Mouse (Mus musculus) liver, embryonic 16.5 days (tissue): ENCODE measurements around the gene Gnas. TPM values are rescaled to one million over a fixed set of nuclear protein-coding genes. Genes with fewer than 3 reads are reported as not detected.

ENCODE experiments used
- ATAC-seq: fragments of 200-750 bp; cut with Nextera tagmentation; 2 replicates; pipeline ENCODE4 v1.8.0; 2017; ENCODE audit warnings: low read depth, mild to moderate bottlenecking, moderate number of reproducible peaks, moderate library complexity
- H3K27ac ChIP-seq: fragments of 300-500 bp; sonication (generic); 2 replicates; pipeline ENCODE4 v1.5.1; 2014; ENCODE audit warnings: mild to moderate bottlenecking, low read length
- H3K27me3 ChIP-seq: fragments of 300-500 bp; sonication (generic); 2 replicates; pipeline ENCODE4 v1.6.1; 2014; ENCODE audit warnings: low read depth, low read length, mixed read lengths; ENCODE audit not compliant: control insufficient read depth, insufficient read depth
- H3K36me3 ChIP-seq: fragments of 300-500 bp; sonication (generic); 2 replicates; pipeline ENCODE4 v1.6.1; 2014; ENCODE audit warnings: mild to moderate bottlenecking; ENCODE audit not compliant: control insufficient read depth, insufficient read depth
- H3K4me1 ChIP-seq: fragments of 300-500 bp; sonication (generic); 2 replicates; pipeline ENCODE4 v1.6.1; 2014; ENCODE audit warnings: low read depth, low read length, mixed read lengths; ENCODE audit not compliant: control insufficient read depth
- H3K4me2 ChIP-seq: fragments of 300-500 bp; sonication (generic); 2 replicates; pipeline ENCODE4 v1.6.1; 2014; ENCODE audit warnings: low read depth, low read length, mixed read lengths
- H3K4me3 ChIP-seq: fragments of 300-500 bp; sonication (generic); 2 replicates; pipeline ENCODE4 v1.5.1; 2014; ENCODE audit warnings: low read depth, mild to moderate bottlenecking, low read length
- H3K9ac ChIP-seq: fragments of 300-500 bp; sonication (generic); 2 replicates; pipeline ENCODE4 v1.6.1; 2014; ENCODE audit warnings: low read depth, low read length
- H3K9me3 ChIP-seq: fragments of 300-500 bp; sonication (generic); replicated peaks from 2 replicates; pipeline ENCODE4 v1.6.1; 2016; ENCODE audit warnings: low read length; ENCODE audit not compliant: control insufficient read depth
- WGBS: fragments of 180-500 bp; shearing (Covaris S2); extraction: QIAGEN DNeasy Blood & Tissue Kit; methylation state at CpG from one replicate; pipeline ENCODE4 v1.1.7; 2014; ENCODE audit not compliant: insufficient replicate concordance; 5-methylcytosine and 5-hydroxymethylcytosine counted together
- microRNA counts: library from miRNA; unstranded; fragments of <30 nt; microRNA quantifications from one replicate; lab custom pipeline; 2016
- microRNA-seq: library from miRNA; unstranded; fragments of <30 nt; microRNA quantifications from one replicate; pipeline ENCODE4, GENCODE M21; 2016
- polyA plus RNA-seq: library from polyadenylated mRNA; unstranded; fragments of >200 nt; fragmentation: Nextera tagmentation; extraction: Ambion mirVana; gene quantifications from 2 replicates; pipeline ENCODE4 v1.2.1, GENCODE M21; 2015

The Gnas gene
- polyA plus RNA-seq, 1 experiment from 2014 or later: 231 TPM

GRCm38 (mm10) chr2:174358516-174358915, 74.4 kb downstream of the Gnas start:
- Histone ChIP-seq H3K4me3 (no peak overlapping the region), H3K9ac (no peak overlapping the region), H3K27me3 (no peaks in the 10 kb centered on the region), H3K27ac (no peak overlapping the region), H3K36me3 (no peaks in the 10 kb centered on the region), H3K4me2 (no peak overlapping the region), H3K4me1 (no peaks in the 10 kb centered on the region), H3K9me3 (no peaks in the 10 kb centered on the region)
- ATAC-seq: no peak
- WGBS: 73% methylated on average over 4 of the region's 4 CpGs

GRCm38 (mm10) chr2:174359656-174360055, 75.5 kb downstream of the Gnas start:
- ATAC-seq: no peak
- Histone ChIP-seq H3K4me1 (no peaks in the 10 kb centered on the region), H3K27ac (no peak overlapping the region), H3K4me2 (no peak overlapping the region), H3K9ac (no peak overlapping the region), H3K9me3 (no peaks in the 10 kb centered on the region), H3K36me3 (no peaks in the 10 kb centered on the region), H3K27me3 (no peaks in the 10 kb centered on the region), H3K4me3 (no peak overlapping the region)
- 57% methylated on average over 4 of the region's 4 CpGs for WGBS

GRCm38 (mm10) chr2:174366571-174366970, 82.5 kb downstream of the Gnas start:
- no peaks in the 10 kb centered on the region for H3K36me3 ChIP-seq
- 56% methylated on average over 10 of the region's 10 CpGs for whole genome bisulfite sequencing

GRCm38 (mm10) chr2:174381021-174381420, 96.9 kb downstream of the Gnas start:
- H3K4me3 ChIP-seq: no peak overlapping the region
- H3K27ac ChIP-seq: no peak overlapping the region
- whole genome bisulfite sequencing: 77% methylated on average over 9 of the region's 9 CpGs
- no peaks in the 10 kb centered on the region for H3K36me3 ChIP-seq
- H3K4me1 ChIP-seq: no peaks in the 10 kb centered on the region
- no peak overlapping the region for H3K9ac ChIP-seq
- no peak overlapping the region for H3K4me2 ChIP-seq
- ATAC-seq: no peak
- H3K27me3 ChIP-seq: no peaks in the 10 kb centered on the region
- H3K9me3 ChIP-seq: no peaks in the 10 kb centered on the region

More at GRCm38 (mm10) chr2:174366571-174366970, 82.5 kb downstream of the Gnas start:
- H3K4me2 ChIP-seq: no peak overlapping the region
- H3K27me3 ChIP-seq: no peaks in the 10 kb centered on the region
- H3K4me3 ChIP-seq: no peak overlapping the region
- no peak overlapping the region for H3K9ac ChIP-seq
- no peaks in the 10 kb centered on the region for H3K4me1 ChIP-seq
- no peak overlapping the region for H3K27ac ChIP-seq
- ATAC-seq: no peak
- no peaks in the 10 kb centered on the region for H3K9me3 ChIP-seq

GRCm38 (mm10) chr2:174391936-174392335, 107.8 kb downstream of the Gnas start:
- Histone ChIP-seq H3K4me1 (no peaks in the 10 kb centered on the region), H3K9ac (no peak overlapping the region), H3K36me3 (no peaks in the 10 kb centered on the region), H3K27ac (no peak overlapping the region), H3K4me2 (no peak overlapping the region), H3K4me3 (no peak overlapping the region), H3K9me3 (no peaks in the 10 kb centered on the region), H3K27me3 (no peaks in the 10 kb centered on the region)
- WGBS: 81% methylated on average over 3 of the region's 3 CpGs
- ATAC-seq: no peak

GRCm38 (mm10) chr2:174392554-174392953, 108.4 kb downstream of the Gnas start:
- H3K36me3 ChIP-seq: no peaks in the 10 kb centered on the region
- H3K4me2 ChIP-seq: no peak overlapping the region
- H3K9ac ChIP-seq: no peak overlapping the region
- ATAC-seq: no peak
- H3K27me3 ChIP-seq: no peaks in the 10 kb centered on the region
- 64% methylated on average over 9 of the region's 9 CpGs for WGBS
- H3K27ac ChIP-seq: no peak overlapping the region
- H3K4me1 ChIP-seq: no peaks in the 10 kb centered on the region
- no peak overlapping the region for H3K4me3 ChIP-seq
- H3K9me3 ChIP-seq: no peaks in the 10 kb centered on the region

- Histone ChIP-seq H3K9me3 (no peaks in the 10 kb centered on the region), H3K27ac (no peak overlapping the region), H3K4me2 (no peak overlapping the region), H3K9ac (no peak overlapping the region), H3K36me3 (no peaks in the 10 kb centered on the region), H3K4me1 (no peaks in the 10 kb centered on the region), H3K4me3 (no peak overlapping the region), H3K27me3 (no peaks in the 10 kb centered on the region)
- no peak for ATAC-seq
- WGBS: 43% methylated on average over 5 of the region's 5 CpGs
Measured at GRCm38 (mm10) chr2:174393383-174393782, 109.3 kb downstream of the Gnas start.

MicroRNAs within 50 kb of the gene (microRNA counts, 519-probe panel; counts per million panel counts)
- microRNA mmu-miR-296-3p (lab: Ali Mortazavi, UCI): 1,917 counts per million, percentile 23 among the panel's probes with 10 or more counts
- microRNA mmu-miR-296-5p (lab: Ali Mortazavi, UCI): 2,504 counts per million, percentile 65 among the panel's probes with 10 or more counts
- 931 counts per million, percentile 4 among the panel's probes with 10 or more counts for microRNA mmu-miR-298 (lab: Ali Mortazavi, UCI)

Small RNA genes within 50 kb of the gene (microRNA-seq; reads per million reads assigned to microRNA genes)
- gene Gm27591 (not detected), gene Mir296 (2,419 reads per million, percentile 84 among the genes with 10 or more reads in this experiment), gene Mir298 (2,015 reads per million, percentile 82 among the genes with 10 or more reads in this experiment)

Other genes starting within 250 kb of the Gnas start
- 2.6 and 3.6 TPM in 2 replicates for gene Stx16, start 208.0 kb upstream of the Gnas start, polyA plus RNA-seq
- gene Npepl1, start 174.0 kb upstream of the Gnas start, polyA plus RNA-seq: 25.9 and 28.0 TPM in 2 replicates
- gene Gm20721, start 62.4 kb downstream of the Gnas start, polyA plus RNA-seq: 31.8 and 34.8 TPM in 2 replicates
- gene Nelfcd, start 131.5 kb downstream of the Gnas start, polyA plus RNA-seq: 68.7 and 69.4 TPM in 2 replicates
- 125 and 128 TPM in 2 replicates for gene Ctsz, start 154.7 kb downstream of the Gnas start, polyA plus RNA-seq
- gene Tubb1, start 166.4 kb downstream of the Gnas start, polyA plus RNA-seq: 22.0 and 23.5 TPM in 2 replicates
- 366 and 385 TPM in 2 replicates for gene Atp5e, start 179.8 kb downstream of the Gnas start, polyA plus RNA-seq
- gene Prelid3b, start 188.8 kb downstream of the Gnas start, polyA plus RNA-seq: 64.2 and 74.4 TPM in 2 replicates